Mouse (Mus musculus): Measurements from ENCODE around the gene Fut7.

Fut7 gene

GRCm38 (mm10) chr2:25425481-25425880, 2.4 kb downstream of the Fut7 start:
- no peak for DNase-seq (ENCODE audit: low spot score)

GRCm38 (mm10) chr2:25426721-25427191, 3.7 kb downstream of the Fut7 start:
- DNase-seq (ENCODE audit: low spot score): peak; percentile 59

- no peak for DNase-seq (ENCODE audit: low spot score)
Measured at GRCm38 (mm10) chr2:25427256-25427655, 4.2 kb downstream of the Fut7 start.

- DNase-seq (ENCODE audit: low spot score): peak; percentile 92
Measured at GRCm38 (mm10) chr2:25428442-25429236, 5.6 kb downstream of the Fut7 start, which contains the start of gene Abca2. Abca2 (plus strand) TSS chr2:25428703.

- peak; percentile 40 for DNase-seq (ENCODE audit: low spot score)
Measured at GRCm38 (mm10) chr2:25429435-25430180, 6.5 kb downstream of the Fut7 start.

GRCm38 (mm10) chr2:25430395-25431233, 7.5 kb downstream of the Fut7 start:
- no peak for DNase-seq (ENCODE audit: low spot score)

- DNase-seq (ENCODE audit: low spot score): no peak
Measured at GRCm38 (mm10) chr2:25431308-25431855, 8.3 kb downstream of the Fut7 start.

GRCm38 (mm10) chr2:25432326-25433098, 9.4 kb downstream of the Fut7 start:
- no peak for DNase-seq (ENCODE audit: low spot score)

- no peak for DNase-seq (ENCODE audit: low spot score)
Measured at GRCm38 (mm10) chr2:25433101-25433500, 10.0 kb downstream of the Fut7 start.

GRCm38 (mm10) chr2:25434292-25434691, 11.2 kb downstream of the Fut7 start:
- no peak for DNase-seq (ENCODE audit: low spot score)

GRCm38 (mm10) chr2:25436286-25436820, 13.3 kb downstream of the Fut7 start:
- DNase-seq (ENCODE audit: low spot score): no peak

GRCm38 (mm10) chr2:25441067-25441466, 18.0 kb downstream of the Fut7 start:
- no peak for DNase-seq (ENCODE audit: low spot score)

GRCm38 (mm10) chr2:25442682-25443081, 19.6 kb downstream of the Fut7 start:
- no peak for DNase-seq (ENCODE audit: low spot score)

- DNase-seq (ENCODE audit: low spot score): peak; percentile 33
Measured at GRCm38 (mm10) chr2:25450853-25451647, 28.0 kb downstream of the Fut7 start.

GRCm38 (mm10) chr2:25452951-25453350, 29.9 kb downstream of the Fut7 start:
- DNase-seq (ENCODE audit: low spot score): no peak

- no peak for DNase-seq (ENCODE audit: low spot score)
Measured at GRCm38 (mm10) chr2:25456205-25456953, 33.3 kb downstream of the Fut7 start, which contains the start of gene Clic3. Clic3 (plus strand) TSS chr2:25456838.

- no peak for DNase-seq (ENCODE audit: low spot score)
Measured at GRCm38 (mm10) chr2:25457022-25457896, 34.2 kb downstream of the Fut7 start.

- DNase-seq (ENCODE audit: low spot score): no peak
Measured at GRCm38 (mm10) chr2:25458911-25459310, 35.8 kb downstream of the Fut7 start.
